ENCODE assay signal across 21 mouse cellular contexts in genomic region chr16:73230599-73230998, GRCm38 (mm10).
DNase-seq lines count a peak whose midpoint lies in the region; ATAC-seq and TF ChIP-seq lines count a peak whose summit lies in the region.
"Had no signal": no experiment of that assay in that cellular context is flagged by ENCODE, and none has a peak within 500 bp of the region (broad histone marks: within the 10 kb centered on the region; RNA-seq: fewer than 3 reads in every experiment).

No protein-coding gene starts in this region.

- H3K9me3 ChIP-seq in forebrain, embryonic 13.5 days (replicated peaks) = 0 out of 2 replicates have a peak, but pooled peaks cover 3% of the 10 kb centered on the region
- H3K9me3 ChIP-seq in forebrain, embryonic 12.5 days = peaks cover 5% of the 10 kb centered on the region; the same call in 1 of the 2 replicates
- no peaks in the 10 kb centered on the region for H3K9me3 ChIP-seq in forebrain, embryonic 15.5 days
- H3K9me3 ChIP-seq in forebrain, embryonic 10.5 days = no peaks in the 10 kb centered on the region
- no peaks in the 10 kb centered on the region for H3K9me3 ChIP-seq in hindbrain, embryonic 11.5 days (ENCODE audit: control insufficient read depth, low read length)
- no peaks in the 10 kb centered on the region for H3K9me3 ChIP-seq in hindbrain, embryonic 12.5 days (replicated peaks)
- no peaks in the 10 kb centered on the region for H3K9me3 ChIP-seq in ES-E14 (ENCODE audit: control insufficient read depth, insufficient read depth, low read depth, low read length)
- H3K9me3 ChIP-seq: embryonic facial prominence, embryonic 10.5 days; embryonic facial prominence, embryonic 12.5 days had no signal

- no peak overlapping the region for H3K9ac ChIP-seq in forebrain, embryonic 13.5 days
- H3K9ac ChIP-seq in forebrain, embryonic 12.5 days = no peak overlapping the region
- no peak overlapping the region for H3K9ac ChIP-seq in forebrain, embryonic 15.5 days (replicated peaks)
- H3K9ac ChIP-seq in hindbrain, embryonic 11.5 days (ENCODE audit: low read depth, low read length) = no peak overlapping the region
- no peak overlapping the region for H3K9ac ChIP-seq in hindbrain, embryonic 12.5 days
- H3K9ac ChIP-seq in ES-E14 (ENCODE audit: insufficient read depth, low read depth, low read length, poor library complexity, severe bottlenecking) = no peak overlapping the region
- H3K9ac ChIP-seq: embryonic facial prominence, embryonic 12.5 days had no signal

- H3K27ac ChIP-seq in forebrain, embryonic 13.5 days = no peak overlapping the region
- no peak overlapping the region for H3K27ac ChIP-seq in forebrain, embryonic 12.5 days
- no peak overlapping the region for H3K27ac ChIP-seq in forebrain, embryonic 15.5 days (replicated peaks)
- no peak overlapping the region for H3K27ac ChIP-seq in forebrain, embryonic 10.5 days
- no peak overlapping the region for H3K27ac ChIP-seq in hindbrain, embryonic 11.5 days (ENCODE audit: low read depth, low read length)
- H3K27ac ChIP-seq in hindbrain, embryonic 12.5 days = no peak overlapping the region
- H3K27ac ChIP-seq in ES-E14 (ENCODE audit: insufficient read depth, low read depth, low read length, poor library complexity, severe bottlenecking) = no peak overlapping the region
- H3K27ac ChIP-seq: embryonic facial prominence, embryonic 10.5 days; embryonic facial prominence, embryonic 12.5 days had no signal

- no peak for DNase-seq in forebrain, embryonic 10.5 days (ENCODE audit: extremely low spot score, low spot score)
- DNase-seq in hindbrain, embryonic 11.5 days (ENCODE audit: low spot score) = no peak
- DNase-seq in ES-E14 (ENCODE audit: low read depth, low spot score) = no peak
- no peak for DNase-seq in right cerebral cortex, postnatal 14 days
- DNase-seq: adrenal gland, adult 2 months; adrenal gland, postnatal 10 days; adrenal gland, postnatal 25 days; B cell, adult 2 months; cerebellum, adult 11-12 months; cerebellum, adult 2 months; cerebellum, adult 9-10 months; cerebellum, postnatal 10 days; cerebellum, postnatal 25 days had no signal

- H3K36me3 ChIP-seq in forebrain, embryonic 13.5 days (ENCODE audit: poor library complexity, severe bottlenecking) = no peaks in the 10 kb centered on the region
- no peaks in the 10 kb centered on the region for H3K36me3 ChIP-seq in forebrain, embryonic 12.5 days (replicated peaks)
- H3K36me3 ChIP-seq in forebrain, embryonic 15.5 days = no peaks in the 10 kb centered on the region
- no peaks in the 10 kb centered on the region for H3K36me3 ChIP-seq in forebrain, embryonic 10.5 days (replicated peaks)
- H3K36me3 ChIP-seq in hindbrain, embryonic 11.5 days (ENCODE audit: control insufficient read depth, insufficient read depth, low read length) = no peaks in the 10 kb centered on the region
- H3K36me3 ChIP-seq in hindbrain, embryonic 12.5 days = no peaks in the 10 kb centered on the region
- no peaks in the 10 kb centered on the region for H3K36me3 ChIP-seq in ES-E14 (ENCODE audit: control insufficient read depth, insufficient read depth, low read length, poor library complexity, severe bottlenecking)
- H3K36me3 ChIP-seq: embryonic facial prominence, embryonic 10.5 days; embryonic facial prominence, embryonic 12.5 days had no signal

- no peak overlapping the region for H3K4me2 ChIP-seq in forebrain, embryonic 13.5 days
- no peak overlapping the region for H3K4me2 ChIP-seq in forebrain, embryonic 12.5 days
- H3K4me2 ChIP-seq in forebrain, embryonic 15.5 days (replicated peaks) = no peak overlapping the region
- H3K4me2 ChIP-seq in hindbrain, embryonic 11.5 days (replicated peaks; ENCODE audit: low read depth, low read length) = no peak overlapping the region
- no peak overlapping the region for H3K4me2 ChIP-seq in hindbrain, embryonic 12.5 days (replicated peaks)
- H3K4me2 ChIP-seq: embryonic facial prominence, embryonic 12.5 days had no signal

- no peaks in the 10 kb centered on the region for H3K4me1 ChIP-seq in forebrain, embryonic 13.5 days
- no peaks in the 10 kb centered on the region for H3K4me1 ChIP-seq in forebrain, embryonic 12.5 days
- H3K4me1 ChIP-seq in forebrain, embryonic 15.5 days = peaks cover 6% of the 10 kb centered on the region; the same call in 1 of the 2 replicates
- H3K4me1 ChIP-seq in forebrain, embryonic 10.5 days = peaks cover 4% of the 10 kb centered on the region; the same call in 1 of the 2 replicates
- no peaks in the 10 kb centered on the region for H3K4me1 ChIP-seq in hindbrain, embryonic 11.5 days (replicated peaks; ENCODE audit: control insufficient read depth, insufficient read depth, low read length)
- peaks cover 3% of the 10 kb centered on the region; the same call in 1 of the 2 replicates for H3K4me1 ChIP-seq in hindbrain, embryonic 12.5 days
- no peaks in the 10 kb centered on the region for H3K4me1 ChIP-seq in ES-E14 (ENCODE audit: control insufficient read depth in 2 of 2, insufficient read depth in 2 of 2, low read length in 2 of 2, poor library complexity in 1 of 2)
- H3K4me1 ChIP-seq: embryonic facial prominence, embryonic 10.5 days; embryonic facial prominence, embryonic 12.5 days had no signal

- in situ Hi-C loops in ES-E14 (cut with MboI; ENCODE audit: low sequenced_read_pairs in 2 of 2, unreplicated experiment in 2 of 2) = no loop called here

- 0 out of 2 replicates have a peak, but pooled peaks have one; percentile 16 for ATAC-seq in forebrain, embryonic 13.5 days
- no peak for ATAC-seq in forebrain, embryonic 12.5 days (ENCODE audit: low FRiP score)
- peak; percentile 51; the same call in 1 of the 2 replicates for ATAC-seq in forebrain, embryonic 15.5 days (replicated peaks)
- 0 out of 2 replicates have a peak, but pooled peaks have one; percentile 11 for ATAC-seq in hindbrain, embryonic 11.5 days (ENCODE audit: low FRiP score)
- no peak for ATAC-seq in hindbrain, embryonic 12.5 days (ENCODE audit: low FRiP score)
- ATAC-seq: CD4-positive, CD25-positive, alpha-beta regulatory T cell, adult 4 months had no signal

- no peak overlapping the region for H3K4me3 ChIP-seq in forebrain, embryonic 13.5 days
- no peak overlapping the region for H3K4me3 ChIP-seq in forebrain, embryonic 12.5 days (replicated peaks)
- no peak overlapping the region for H3K4me3 ChIP-seq in forebrain, embryonic 15.5 days
- H3K4me3 ChIP-seq in forebrain, embryonic 10.5 days = no peak overlapping the region
- no peak overlapping the region for H3K4me3 ChIP-seq in hindbrain, embryonic 11.5 days (ENCODE audit: low read depth, low read length)
- no peak overlapping the region for H3K4me3 ChIP-seq in hindbrain, embryonic 12.5 days
- no peak overlapping the region for H3K4me3 ChIP-seq in ES-E14 (ENCODE audit: insufficient read depth in 1 of 2, low read depth in 1 of 2, low read length in 2 of 2, poor library complexity in 1 of 2, severe bottlenecking in 1 of 2)
- H3K4me3 ChIP-seq: embryonic facial prominence, embryonic 10.5 days; embryonic facial prominence, embryonic 12.5 days had no signal

- WGBS in forebrain, embryonic 13.5 days = 37% methylated on average over 2 of the region's 2 CpGs
- 40% methylated on average over 2 of the region's 2 CpGs for WGBS in forebrain, embryonic 12.5 days
- WGBS in forebrain, embryonic 15.5 days = 33% methylated on average over 2 of the region's 2 CpGs
- WGBS in forebrain, embryonic 10.5 days = 61% methylated on average over 2 of the region's 2 CpGs
- WGBS in hindbrain, embryonic 11.5 days = 53% methylated on average over 2 of the region's 2 CpGs
- WGBS in hindbrain, embryonic 12.5 days = 43% methylated on average over 2 of the region's 2 CpGs

- H3K27me3 ChIP-seq in forebrain, embryonic 13.5 days = peaks cover 3% of the 10 kb centered on the region; the same call in 1 of the 2 replicates
- H3K27me3 ChIP-seq in forebrain, embryonic 12.5 days = peaks cover 15% of the 10 kb centered on the region; the same call in 1 of the 2 replicates
- H3K27me3 ChIP-seq in forebrain, embryonic 15.5 days = no peaks in the 10 kb centered on the region
- H3K27me3 ChIP-seq in forebrain, embryonic 10.5 days (ENCODE audit: poor library complexity, severe bottlenecking) = peaks cover 11% of the 10 kb centered on the region; the same call in 1 of the 2 replicates
- H3K27me3 ChIP-seq in hindbrain, embryonic 11.5 days (ENCODE audit: control insufficient read depth, insufficient read depth, low read length) = no peaks in the 10 kb centered on the region
- no peaks in the 10 kb centered on the region for H3K27me3 ChIP-seq in hindbrain, embryonic 12.5 days
- H3K27me3 ChIP-seq: CH12.LX; embryonic facial prominence, embryonic 12.5 days had no signal

TF ChIP-seq in ES-E14, 5 proteins besides CTCF, POLR2A, EP300 and RAD21:
- TF ChIP-seq ZNF384 (IDR thresholded peaks at IDR 0.05; ENCODE audit: low read depth, low read length) (peak; percentile 51; the same call in 1 of the 2 replicates), ZC3H11A (IDR thresholded peaks at IDR 0.05; ENCODE audit: borderline replicate concordance, low read depth, low read length) (no peak)

Comparison
In these comparisons a context has a peak if more than half of its experiments do, and no peak if none do; other contexts are left out.
1. ATAC-seq: peak in forebrain, embryonic 13.5 days (single experiment), forebrain, embryonic 15.5 days (single experiment) and hindbrain, embryonic 11.5 days (single experiment); none in forebrain, embryonic 12.5 days (single experiment) and hindbrain, embryonic 12.5 days (single experiment).